Mouse (Mus musculus) heart, adult 11 months (tissue): ENCODE data around the gene Ang5.
"Not testable (repeated sequence)": the region's sequence is repeated elsewhere in the genome, so short reads cannot be mapped to it uniquely, and the experiment has no call there.

Experiments used
- DNase-seq: peaks from one replicate; pipeline ENCODE4 v3.0.0; 2022

Ang5 gene

GRCm38 (mm10) chr14:43956769-43957168 is at the start of gene Ang5:
Gene Ang5 (plus strand): TSS chr14:43957069.
- not testable (repeated sequence) for DNase-seq

- not testable (repeated sequence) for DNase-seq
Measured at GRCm38 (mm10) chr14:43918214-43918613, 38.7 kb upstream of the Ang5 start.

GRCm38 (mm10) chr14:43923459-43923858 is 33.4 kb upstream of the Ang5 start, which contains the start of gene Ear10:
Gene Ear10 (minus strand): TSS chr14:43923559.
- DNase-seq = not testable (repeated sequence)

GRCm38 (mm10) chr14:43924688-43925403 is 32.0 kb upstream of the Ang5 start, which contains the start of gene Gm8113:
Gene Gm8113 (plus strand): TSS chr14:43925390.
- peak; percentile 92 for DNase-seq

- peak; percentile 82 for DNase-seq
Measured at GRCm38 (mm10) chr14:43925404-43925950, 31.4 kb upstream of the Ang5 start.

- not testable (repeated sequence) for DNase-seq
Measured at GRCm38 (mm10) chr14:43932991-43933390, 23.9 kb upstream of the Ang5 start.

GRCm38 (mm10) chr14:43933399-43933798 is 23.5 kb upstream of the Ang5 start:
- not testable (repeated sequence) for DNase-seq

- DNase-seq = not testable (repeated sequence)
Measured at GRCm38 (mm10) chr14:43953382-43953781, 3.5 kb upstream of the Ang5 start.

GRCm38 (mm10) chr14:43955074-43955473 is 1.8 kb upstream of the Ang5 start:
- not testable (repeated sequence) for DNase-seq

- peak; percentile 44 for DNase-seq
Measured at GRCm38 (mm10) chr14:43983454-43983853, 26.6 kb downstream of the Ang5 start.

- DNase-seq = peak; percentile 85
Measured at GRCm38 (mm10) chr14:43983897-43984296, 27.0 kb downstream of the Ang5 start.

GRCm38 (mm10) chr14:43986147-43986546 is 29.3 kb downstream of the Ang5 start:
- peak; percentile 65 for DNase-seq

GRCm38 (mm10) chr14:43987404-43987803 is 30.5 kb downstream of the Ang5 start:
- peak; percentile 91 for DNase-seq

GRCm38 (mm10) chr14:43998455-43999000 is 41.7 kb downstream of the Ang5 start:
- peak; percentile 46 for DNase-seq

GRCm38 (mm10) chr14:44001600-44001999 is 44.7 kb downstream of the Ang5 start:
- no peak for DNase-seq

- DNase-seq = no peak
Measured at GRCm38 (mm10) chr14:44002169-44002568, 45.3 kb downstream of the Ang5 start, which contains the start of gene Ang6. Gene Ang6 (minus strand): TSS chr14:44002269.

- not testable (repeated sequence) for DNase-seq
Measured at GRCm38 (mm10) chr14:44008021-44008420, 51.2 kb downstream of the Ang5 start.

- not testable (repeated sequence) for DNase-seq
Measured at GRCm38 (mm10) chr14:44009686-44010085, 52.8 kb downstream of the Ang5 start.
